Mouse (Mus musculus): ENCODE measurements around the gene Dnmt3l.

GRCm38 (mm10) chr10:78063122-78063521 is 21.4 kb downstream of the Dnmt3l start:
- no peak for TF ChIP-seq CTCF (IDR thresholded peaks at IDR 0.05; ENCODE audit: extremely low read depth, insufficient read length, insufficient replicate concordance, low read depth, low read length)
- no peak for TF ChIP-seq POLR2A (IDR thresholded peaks at IDR 0.05; ENCODE audit: low read depth, low read length)

Data from small intestine, adult 2 months (tissue).